Mouse (Mus musculus) embryonic facial prominence, embryonic 13.5 days (tissue): Measurements from ENCODE around the gene Bcl11b. TPM values are rescaled to one million over a fixed set of nuclear protein-coding genes. Genes with fewer than 3 reads are reported as not detected.

Experiments used
- ATAC-seq: fragments of 200-750 bp; cut with Nextera tagmentation; 2 replicates; pipeline ENCODE4 v1.8.0; 2017; ENCODE audit warnings: low read depth; ENCODE audit not compliant: insufficient number of reproducible peaks, insufficient read depth, low FRiP score, low TSS enrichment
- H3K27ac ChIP-seq: fragments of 300-500 bp; sonication (generic); 2 replicates; pipeline ENCODE4 v1.5.1; 2015; ENCODE audit warnings: moderate library complexity, mild to moderate bottlenecking, inconsistent platforms
- H3K27me3 ChIP-seq: fragments of 300-500 bp; sonication (generic); 2 replicates; pipeline ENCODE4 v1.6.1; 2015; ENCODE audit warnings: mild to moderate bottlenecking, inconsistent platforms
- H3K36me3 ChIP-seq: fragments of 300-500 bp; sonication (generic); 2 replicates; pipeline ENCODE4 v1.6.1; 2015; ENCODE audit warnings: mild to moderate bottlenecking, inconsistent platforms
- H3K4me1 ChIP-seq: fragments of 300-500 bp; sonication (generic); 2 replicates; pipeline ENCODE4 v1.6.1; 2015; ENCODE audit warnings: inconsistent platforms
- H3K4me2 ChIP-seq: fragments of 300-500 bp; sonication (generic); 2 replicates; pipeline ENCODE4 v1.6.1; 2015; ENCODE audit warnings: moderate library complexity, mild to moderate bottlenecking, inconsistent platforms
- H3K4me3 ChIP-seq: fragments of 300-500 bp; sonication (generic); 2 replicates; pipeline ENCODE4 v1.5.1; 2015; ENCODE audit warnings: mild to moderate bottlenecking, inconsistent platforms
- H3K9ac ChIP-seq: fragments of 300-500 bp; sonication (generic); 2 replicates; pipeline ENCODE4 v1.6.1; 2015; ENCODE audit warnings: mild to moderate bottlenecking, inconsistent platforms
- H3K9me3 ChIP-seq: fragments of 300-500 bp; sonication (generic); 2 replicates; pipeline ENCODE4 v1.6.1; 2016; ENCODE audit warnings: inconsistent platforms
- WGBS: fragments of 180-500 bp; shearing (Covaris S2); methylation state at CpG from one replicate; pipeline ENCODE4 v1.1.7; 2015; ENCODE audit warnings: mixed read lengths; 5-methylcytosine and 5-hydroxymethylcytosine counted together
- polyA plus RNA-seq: library from polyadenylated mRNA; unstranded; fragments of >200 nt; fragmentation: Nextera tagmentation; extraction: Ambion mirVana; gene quantifications from 2 replicates; pipeline ENCODE4 v1.2.1, GENCODE M21; 2015

Gene Bcl11b
- polyA plus RNA-seq, 1 experiment from 2014 or later, result 40.6 TPM

DNA sequence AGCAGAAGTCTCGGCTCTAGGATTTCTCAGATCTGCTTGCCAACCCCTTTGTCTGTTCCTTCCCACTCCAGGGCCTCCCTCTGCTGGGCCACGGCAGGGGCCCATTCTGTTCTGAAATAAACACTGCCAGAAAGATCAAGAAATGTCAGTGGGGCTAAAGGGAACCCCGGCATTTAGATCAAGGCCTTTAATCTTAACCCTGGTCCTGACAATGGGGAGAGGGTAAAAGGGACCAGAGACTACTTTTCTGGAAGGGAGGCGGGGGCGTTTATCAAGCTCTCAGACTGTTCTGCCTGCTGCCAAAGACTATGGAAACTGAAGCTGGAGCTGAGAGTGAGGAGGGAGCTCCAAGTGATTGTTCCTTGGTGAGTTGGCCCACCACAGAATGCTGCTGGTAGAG, 114.8 kb downstream of the Bcl11b start:
- peaks cover 49% of the 10 kb centered on the region for H3K4me1 ChIP-seq
- H3K4me2 ChIP-seq, result no peak overlapping the region
- H3K9ac ChIP-seq, result no peak overlapping the region
- ATAC-seq, result no peak
- peak overlapping the region; percentile 35; the same call in 1 of the 2 replicates for H3K27ac ChIP-seq
- H3K4me3 ChIP-seq, result no peak overlapping the region
- H3K9me3 ChIP-seq, result no peaks in the 10 kb centered on the region
- H3K27me3 ChIP-seq, result no peaks in the 10 kb centered on the region
- H3K36me3 ChIP-seq, result no peaks in the 10 kb centered on the region
- WGBS, result 43% methylated on average over 5 of the region's 5 CpGs

DNA sequence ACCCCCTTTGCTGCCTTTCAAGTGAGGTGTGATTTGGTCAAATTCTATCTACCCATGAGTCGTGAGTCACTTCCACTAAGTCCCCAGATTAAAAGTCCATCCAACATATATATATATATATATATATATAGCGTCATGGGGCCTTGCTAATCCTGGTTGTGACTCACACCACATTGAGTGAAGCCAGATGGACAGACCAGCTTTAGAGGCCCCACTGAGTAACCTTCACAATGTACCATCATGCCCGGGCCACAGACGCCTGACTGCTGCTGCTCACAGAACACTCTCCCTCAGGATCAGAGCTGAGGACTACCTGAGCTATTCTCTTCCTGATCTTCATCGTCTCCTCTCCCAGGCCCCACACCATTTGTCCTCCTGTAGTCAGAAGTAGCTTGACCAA, 115.4 kb downstream of the Bcl11b start:
- Histone ChIP-seq H3K4me3 (no peak overlapping the region), H3K27ac (peak overlapping the region; percentile 35; the same call in 1 of the 2 replicates), H3K4me1 (peaks cover 53% of the 10 kb centered on the region), H3K36me3 (no peaks in the 10 kb centered on the region), H3K9me3 (no peaks in the 10 kb centered on the region), H3K9ac (no peak overlapping the region), H3K27me3 (no peaks in the 10 kb centered on the region), H3K4me2 (no peak overlapping the region)
- ATAC-seq, result no peak
- 79% methylated on average over 5 of the region's 5 CpGs for whole genome bisulfite sequencing

DNA sequence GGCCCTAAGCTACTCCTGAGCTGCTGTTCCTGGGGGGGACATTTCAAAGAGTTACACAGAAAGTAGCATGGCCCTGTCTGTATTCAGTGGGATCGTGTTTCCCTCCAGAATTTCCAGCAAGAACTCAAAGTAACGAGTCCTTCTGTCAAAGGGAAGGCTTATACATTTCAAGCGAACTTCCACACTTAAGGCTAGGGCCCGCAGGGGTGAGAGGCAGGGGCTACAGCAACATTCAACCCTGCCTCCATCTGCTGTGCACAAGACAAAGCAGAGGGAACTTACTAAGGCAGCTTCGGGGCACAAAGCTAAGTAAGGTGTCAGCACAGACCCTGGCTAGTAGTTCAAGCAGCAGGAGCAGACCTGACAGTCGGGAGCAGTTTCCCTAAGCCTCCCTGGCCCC, 115.8 kb downstream of the Bcl11b start:
- H3K4me1 ChIP-seq, result peaks cover 53% of the 10 kb centered on the region
- H3K9ac ChIP-seq, result 0 out of 2 replicates have a peak overlapping the region, but pooled peaks have one; percentile 36
- no peak overlapping the region for H3K4me2 ChIP-seq
- H3K4me3 ChIP-seq, result no peak overlapping the region
- WGBS, result 42% methylated on average over 6 of the region's 6 CpGs
- H3K36me3 ChIP-seq, result no peaks in the 10 kb centered on the region
- ATAC-seq, result no peak
- no peaks in the 10 kb centered on the region for H3K27me3 ChIP-seq
- H3K9me3 ChIP-seq, result no peaks in the 10 kb centered on the region
- H3K27ac ChIP-seq, result no peak overlapping the region; the same call in 1 of the 2 replicates

DNA sequence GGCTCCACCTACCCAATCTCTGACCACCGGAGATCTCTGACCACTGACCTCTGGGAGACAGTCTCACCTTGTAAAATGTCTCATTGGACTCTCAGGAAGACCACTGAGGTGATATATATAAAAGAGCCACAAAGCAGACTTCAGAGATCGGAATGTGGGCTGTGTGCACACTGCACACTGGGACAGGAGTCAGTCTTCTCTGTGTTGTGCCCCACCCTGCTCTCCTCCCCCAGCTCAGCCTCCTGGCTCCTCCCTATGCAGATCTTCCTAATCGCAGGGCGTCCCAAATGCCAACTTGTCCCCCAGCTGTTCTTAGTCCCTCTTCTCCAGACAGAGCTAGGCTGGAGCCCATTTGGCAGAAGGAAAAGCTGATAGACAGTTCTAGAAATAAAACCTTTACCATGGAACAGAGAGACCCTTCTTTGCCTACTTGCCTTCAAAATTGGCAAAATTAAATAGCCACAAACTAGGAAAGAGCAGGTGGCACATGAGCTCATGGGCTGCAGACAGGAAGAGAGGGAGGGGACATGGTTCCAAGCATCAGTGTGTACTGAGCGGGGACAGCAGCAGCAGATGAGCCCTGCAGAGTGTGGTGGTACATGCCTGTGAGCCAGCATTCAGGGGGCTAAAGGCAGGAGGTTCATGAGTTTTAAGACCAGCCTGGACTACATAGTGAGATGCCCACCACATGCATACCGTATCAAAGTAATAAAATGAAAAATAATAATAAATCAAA, 118.9 kb downstream of the Bcl11b start:
- WGBS, result 47% methylated on average over 6 of the region's 6 CpGs
- peaks cover 60% of the 10 kb centered on the region for H3K4me1 ChIP-seq
- H3K4me3 ChIP-seq, result no peak overlapping the region
- no peak overlapping the region for H3K4me2 ChIP-seq
- H3K36me3 ChIP-seq, result no peaks in the 10 kb centered on the region
- H3K27ac ChIP-seq, result no peak overlapping the region
- H3K27me3 ChIP-seq, result no peaks in the 10 kb centered on the region
- H3K9me3 ChIP-seq, result no peaks in the 10 kb centered on the region
- no peak overlapping the region for H3K9ac ChIP-seq
- no peak for ATAC-seq

DNA sequence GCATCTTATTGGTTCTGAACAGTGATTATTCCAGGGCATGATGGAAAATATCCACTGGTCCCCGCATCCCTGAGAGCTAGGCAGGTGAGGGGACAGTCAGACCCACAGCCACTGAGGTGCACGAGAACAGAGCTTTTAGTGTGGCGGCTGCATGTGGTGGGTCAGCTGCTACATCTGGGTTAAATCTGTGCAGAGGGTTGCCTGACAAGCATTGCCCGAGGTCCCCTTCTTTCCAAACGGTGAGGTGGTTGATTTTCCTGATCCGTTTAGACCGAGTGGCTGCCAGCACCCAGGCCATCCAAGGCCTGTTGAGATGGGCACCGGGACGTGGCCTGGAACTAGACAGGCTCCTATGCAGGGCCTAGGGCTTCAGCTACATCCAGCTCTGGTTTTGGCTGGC, 121.7 kb downstream of the Bcl11b start:
- Histone ChIP-seq H3K36me3 (no peaks in the 10 kb centered on the region), H3K4me3 (no peak overlapping the region), H3K4me1 (peaks cover 44% of the 10 kb centered on the region), H3K9me3 (0 out of 2 replicates have a peak, but pooled peaks cover 2% of the 10 kb centered on the region), H3K27me3 (no peaks in the 10 kb centered on the region), H3K27ac (no peak overlapping the region), H3K4me2 (no peak overlapping the region), H3K9ac (peak overlapping the region; percentile 22; the same call in 1 of the 2 replicates)
- ATAC-seq, result no peak
- 44% methylated on average over 9 of the region's 9 CpGs for WGBS

DNA sequence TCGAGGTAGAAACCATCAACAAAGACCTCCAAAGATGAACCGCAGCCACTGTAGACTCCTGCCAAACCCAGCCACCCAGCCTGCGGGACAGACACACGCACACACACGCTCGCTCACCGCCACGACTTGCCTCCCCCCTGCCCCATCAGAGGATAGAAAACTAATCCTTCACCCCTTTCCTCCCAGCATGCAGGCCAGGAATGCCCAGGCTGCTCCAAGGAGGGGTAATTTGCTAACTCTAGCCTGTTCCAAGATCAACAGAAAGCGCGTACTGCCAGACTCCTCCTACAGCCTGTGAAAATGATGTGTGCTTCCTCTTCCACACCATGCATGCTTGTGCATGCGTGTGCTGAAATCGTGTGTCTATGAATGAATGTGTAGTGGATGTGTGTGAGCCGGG, 122.7 kb downstream of the Bcl11b start:
- 56% methylated on average over 13 of the region's 13 CpGs for WGBS
- ATAC-seq, result no peak
- Histone ChIP-seq H3K4me2 (0 out of 2 replicates have a peak overlapping the region, but pooled peaks have one; percentile 14), H3K9ac (no peak overlapping the region), H3K27me3 (no peaks in the 10 kb centered on the region), H3K9me3 (0 out of 2 replicates have a peak, but pooled peaks cover 3% of the 10 kb centered on the region), H3K4me3 (no peak overlapping the region), H3K27ac (peak overlapping the region; percentile 48), H3K36me3 (no peaks in the 10 kb centered on the region), H3K4me1 (peaks cover 51% of the 10 kb centered on the region)

DNA sequence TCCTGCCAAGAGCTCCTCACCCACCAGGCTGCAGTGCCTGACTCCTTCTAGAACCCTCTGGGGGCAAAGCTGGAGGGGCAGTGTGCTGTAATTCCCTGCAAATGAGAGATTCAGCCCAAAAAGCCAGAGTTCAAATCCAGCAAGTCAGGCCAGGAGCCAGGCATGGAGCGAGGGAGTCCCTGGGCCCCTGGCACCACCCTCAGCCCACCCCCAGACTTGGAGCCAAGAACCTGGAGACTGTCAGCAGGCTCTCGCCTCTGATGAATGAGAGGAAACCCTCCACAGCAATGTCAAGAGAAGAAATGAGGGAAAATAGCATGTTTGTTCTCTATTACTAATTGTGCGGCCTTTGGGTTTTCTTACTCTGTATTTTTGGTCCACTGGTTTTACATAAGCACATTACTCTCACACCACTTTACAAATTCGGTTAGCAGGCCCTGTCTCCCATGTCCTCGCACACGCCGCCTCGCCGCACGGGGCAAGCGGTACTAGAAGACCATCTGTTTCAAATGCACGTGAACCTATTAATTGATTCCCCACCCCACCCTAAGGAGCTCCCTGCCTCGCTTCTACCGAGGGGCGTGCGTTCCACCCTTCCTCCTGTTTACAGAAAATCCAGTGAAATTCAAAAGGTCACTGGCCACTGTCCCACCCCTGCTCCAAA, 124.2 kb downstream of the Bcl11b start:
- peaks cover 53% of the 10 kb centered on the region for H3K4me1 ChIP-seq
- H3K9ac ChIP-seq, result no peak overlapping the region
- no peak for ATAC-seq
- H3K4me3 ChIP-seq, result no peak overlapping the region
- H3K27ac ChIP-seq, result no peak overlapping the region
- H3K27me3 ChIP-seq, result no peaks in the 10 kb centered on the region
- H3K9me3 ChIP-seq, result 0 out of 2 replicates have a peak, but pooled peaks cover 3% of the 10 kb centered on the region
- no peaks in the 10 kb centered on the region for H3K36me3 ChIP-seq
- no peak overlapping the region for H3K4me2 ChIP-seq
- 77% methylated on average over 16 of the region's 16 CpGs for WGBS

DNA sequence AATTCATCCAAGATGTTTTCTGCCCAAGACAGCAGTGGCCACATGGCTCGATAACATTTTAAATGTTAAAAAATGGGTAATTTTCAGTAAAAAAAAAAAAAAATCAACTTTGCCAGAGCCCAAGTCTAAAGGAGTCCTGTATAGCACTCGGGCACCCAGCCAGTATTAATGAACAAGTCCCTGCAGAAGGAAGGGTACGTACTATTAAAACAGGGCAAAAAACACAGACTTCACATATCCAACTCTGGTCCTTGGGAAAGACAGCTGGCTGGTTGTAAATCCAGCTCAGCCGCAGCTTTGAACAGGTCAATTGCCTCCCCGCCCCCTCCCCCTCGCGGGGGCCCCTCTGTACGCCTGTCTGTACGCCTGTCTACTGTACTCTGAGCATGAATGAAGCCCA, 127.2 kb downstream of the Bcl11b start:
- Histone ChIP-seq H3K9ac (no peak overlapping the region), H3K4me2 (no peak overlapping the region; the same call in 1 of the 2 replicates), H3K4me1 (peaks cover 36% of the 10 kb centered on the region), H3K4me3 (no peak overlapping the region), H3K27ac (0 out of 2 replicates have a peak overlapping the region, but pooled peaks have one; percentile 52), H3K36me3 (no peaks in the 10 kb centered on the region), H3K9me3 (0 out of 2 replicates have a peak, but pooled peaks cover 3% of the 10 kb centered on the region), H3K27me3 (no peaks in the 10 kb centered on the region)
- 45% methylated on average over 9 of the region's 9 CpGs for WGBS
- ATAC-seq, result no peak

DNA sequence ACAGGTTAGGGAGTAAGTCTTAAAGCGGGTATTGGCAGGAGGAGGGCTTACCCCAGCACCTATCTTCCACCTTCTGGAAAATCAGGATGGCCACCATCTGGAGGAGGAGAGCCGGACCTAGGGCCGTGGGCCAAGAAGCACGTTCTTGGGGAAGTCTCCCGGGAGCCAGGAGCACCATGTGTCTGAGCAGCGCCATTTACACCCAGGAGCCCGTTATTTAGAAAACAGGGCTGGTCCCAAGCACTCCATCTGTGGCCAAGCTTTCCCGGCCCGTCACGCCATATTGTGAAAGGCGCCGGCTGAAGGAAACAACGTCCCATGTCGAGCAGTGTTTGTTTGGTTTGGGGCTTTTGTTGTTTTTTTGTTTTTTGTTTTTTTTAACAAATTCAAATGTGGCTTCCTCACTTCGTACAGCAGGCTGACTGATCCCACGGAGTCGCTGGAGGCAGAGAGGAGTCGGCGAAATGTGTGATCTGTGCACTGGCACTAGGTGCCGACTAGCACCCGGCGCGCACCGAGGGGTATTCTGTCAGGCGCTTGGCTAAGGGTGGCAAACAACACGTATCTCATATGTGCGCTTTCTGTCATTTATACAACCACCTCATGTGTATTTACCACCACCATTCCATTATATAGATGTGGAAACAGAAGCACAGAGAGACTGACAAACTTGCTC, 128.8 kb downstream of the Bcl11b start:
- Histone ChIP-seq H3K27ac (no peak overlapping the region), H3K36me3 (no peaks in the 10 kb centered on the region), H3K4me3 (no peak overlapping the region), H3K4me1 (peaks cover 25% of the 10 kb centered on the region), H3K4me2 (no peak overlapping the region), H3K9me3 (0 out of 2 replicates have a peak, but pooled peaks cover 3% of the 10 kb centered on the region), H3K27me3 (no peaks in the 10 kb centered on the region), H3K9ac (no peak overlapping the region)
- WGBS, result 90% methylated on average over 27 of the region's 27 CpGs
- ATAC-seq, result no peak

DNA sequence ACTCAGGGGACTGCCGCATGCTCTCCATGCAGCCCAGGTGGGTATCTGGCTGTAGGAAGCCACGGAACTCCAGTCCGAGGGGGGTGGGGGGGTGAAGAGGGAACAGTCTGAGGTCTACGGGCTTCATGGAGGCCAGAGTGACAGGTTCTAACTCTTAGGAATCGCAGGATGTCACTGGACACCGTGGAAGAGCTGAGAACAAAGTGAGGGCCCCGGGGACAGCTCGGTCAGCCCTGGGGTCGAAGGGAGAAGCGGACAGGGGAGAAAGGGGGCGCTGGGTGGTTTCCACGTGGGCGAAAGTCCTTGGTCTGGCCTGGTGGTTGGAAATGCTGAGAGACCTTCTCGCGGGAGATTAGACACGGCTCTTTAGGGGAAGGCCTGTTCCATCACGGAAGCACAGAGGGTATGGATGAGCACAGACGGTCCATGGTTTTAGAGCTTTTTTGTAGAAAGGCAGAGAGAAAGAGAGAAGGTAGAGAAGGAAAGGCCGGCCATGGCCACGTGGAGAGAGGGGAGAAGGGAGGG, 133.8 kb downstream of the Bcl11b start:
- whole genome bisulfite sequencing, result 81% methylated on average over 20 of the region's 20 CpGs

DNA sequence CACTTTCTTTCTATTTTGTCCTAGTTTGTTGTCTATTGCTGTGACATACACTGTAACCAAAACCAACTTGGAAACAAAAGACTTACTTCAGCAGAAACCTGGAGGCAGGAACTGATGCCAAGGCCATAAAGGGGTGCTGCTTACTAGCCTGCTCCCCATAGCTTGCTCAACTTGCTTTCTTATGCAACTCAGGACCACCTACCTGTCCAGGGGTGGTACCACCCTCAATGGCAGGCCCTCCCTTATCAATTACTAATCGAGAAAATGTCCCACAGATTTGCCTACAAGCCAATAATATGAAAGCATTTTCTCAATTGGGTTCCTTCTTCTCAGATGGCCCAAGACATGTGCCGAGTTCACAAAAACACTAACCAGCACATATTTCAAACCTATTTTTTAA, 135.1 kb downstream of the Bcl11b start:
- H3K9ac ChIP-seq, result no peak overlapping the region
- no peaks in the 10 kb centered on the region for H3K4me1 ChIP-seq
- 90% methylated on average over 2 of the region's 2 CpGs for WGBS
- H3K36me3 ChIP-seq, result no peaks in the 10 kb centered on the region
- H3K27ac ChIP-seq, result no peak overlapping the region
- no peak overlapping the region for H3K4me2 ChIP-seq
- ATAC-seq, result no peak
- no peak overlapping the region for H3K4me3 ChIP-seq
- no peaks in the 10 kb centered on the region for H3K9me3 ChIP-seq
- H3K27me3 ChIP-seq, result no peaks in the 10 kb centered on the region

More for the DNA sequence above, 133.8 kb downstream of the Bcl11b start:
- Histone ChIP-seq H3K4me1 (no peaks in the 10 kb centered on the region), H3K27ac (no peak overlapping the region), H3K9me3 (no peaks in the 10 kb centered on the region), H3K27me3 (no peaks in the 10 kb centered on the region), H3K4me2 (no peak overlapping the region), H3K4me3 (no peak overlapping the region), H3K36me3 (no peaks in the 10 kb centered on the region), H3K9ac (no peak overlapping the region)
- ATAC-seq, result no peak
